Mouse (Mus musculus): Measurements from ENCODE around the gene Rflna.

DNA sequence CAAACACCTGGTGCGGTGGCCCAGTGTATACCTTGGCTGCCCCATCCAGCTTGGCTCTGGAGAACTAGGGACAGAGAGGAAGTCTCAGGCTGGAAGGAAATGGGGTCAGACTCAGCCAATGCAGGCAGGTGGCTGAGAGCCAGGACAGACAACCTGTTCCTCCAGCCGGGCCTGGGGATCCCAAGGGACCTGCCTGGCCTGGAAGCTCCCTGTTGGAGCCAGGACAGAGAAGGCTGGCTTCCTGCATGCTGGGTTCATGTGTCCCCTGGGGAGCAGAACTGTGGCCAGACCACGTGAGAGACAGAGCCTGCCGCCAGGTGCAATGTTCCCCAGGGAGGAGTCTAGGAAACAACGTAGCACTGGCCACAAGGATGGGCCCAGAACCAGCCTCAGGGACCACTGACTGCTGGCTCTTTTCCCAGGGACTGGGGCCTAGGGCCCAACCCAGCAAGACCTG lies 37.1 kb downstream of the Rflna start:
- TF ChIP-seq POLR2A (IDR thresholded peaks at IDR 0.05; ENCODE audit: extremely low read depth, insufficient read depth, low read length) (no peak), CTCF (IDR thresholded peaks at IDR 0.05; ENCODE audit: low read depth, low read length) (no peak)
